Mouse (Mus musculus) liver, postnatal 0 days (tissue): ENCODE measurements at regions not wholly inside any gene's neighbourhood (a gene's known extent, or its start where the extent isn't known, plus 50 kb on each side); places are given as distances from the start of the nearest gene placed in this dataset.

Source experiments
- CTCF ChIP-seq: sonication (generic); IDR thresholded peaks from 2 replicates; pipeline ENCODE4 v1.5.1; 2016; ENCODE audit warnings: antibody characterized with exemption, low read depth
- EP300 ChIP-seq: IDR thresholded peaks from 2 replicates; pipeline ENCODE4 v1.6.1; 2016; ENCODE audit warnings: antibody characterized with exemption, low read depth, mild to moderate bottlenecking

DNA sequence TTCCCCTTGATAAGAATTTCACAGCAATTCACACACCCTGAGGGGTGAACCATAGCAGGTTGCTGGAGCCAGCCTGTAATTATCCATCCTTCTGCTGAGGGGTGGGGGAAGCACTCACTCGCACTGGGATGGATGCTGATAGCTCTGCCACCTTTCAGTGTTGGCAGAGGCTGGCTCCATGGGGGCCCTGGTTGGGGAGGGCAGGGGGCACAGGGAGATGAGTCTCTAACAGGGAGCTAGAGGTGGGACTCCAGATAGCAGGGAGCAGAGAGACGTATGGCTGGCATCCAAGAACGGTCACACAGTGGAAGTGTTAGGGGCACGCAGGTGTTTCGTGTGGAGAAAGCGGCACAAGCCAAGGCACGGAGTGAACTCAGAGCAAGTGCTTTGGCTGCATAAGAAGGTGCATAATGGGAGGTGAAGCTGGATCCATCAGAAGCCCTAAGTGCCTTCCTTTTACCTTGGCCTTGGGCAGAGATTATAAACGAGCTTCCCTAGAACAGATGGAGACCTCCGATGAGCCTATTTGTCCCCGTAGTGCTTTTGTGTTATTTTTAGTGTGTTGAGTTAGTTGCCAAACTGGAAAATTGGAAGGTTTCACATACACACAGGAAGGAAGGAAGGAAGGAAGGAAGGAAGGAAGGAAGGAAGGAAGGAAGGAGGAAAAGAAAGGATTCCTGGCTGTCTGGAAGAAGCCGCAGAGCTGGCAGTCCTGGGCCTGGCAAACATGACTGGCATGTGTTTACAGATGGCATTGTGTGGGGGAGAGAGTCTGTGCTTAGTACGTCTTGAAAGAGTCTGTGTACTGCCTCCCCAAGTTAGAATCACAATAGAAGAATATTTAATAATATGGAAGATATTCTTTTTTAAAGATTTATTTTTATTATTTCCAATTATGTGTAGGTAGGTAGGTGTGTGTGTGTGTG, 108.6 kb upstream of the Aldh1b1 start:
- TF ChIP-seq CTCF (no peak), EP300 (no peak)
